9 mouse cellular contexts compared by ENCODE assay signal in the genomic region with DNA sequence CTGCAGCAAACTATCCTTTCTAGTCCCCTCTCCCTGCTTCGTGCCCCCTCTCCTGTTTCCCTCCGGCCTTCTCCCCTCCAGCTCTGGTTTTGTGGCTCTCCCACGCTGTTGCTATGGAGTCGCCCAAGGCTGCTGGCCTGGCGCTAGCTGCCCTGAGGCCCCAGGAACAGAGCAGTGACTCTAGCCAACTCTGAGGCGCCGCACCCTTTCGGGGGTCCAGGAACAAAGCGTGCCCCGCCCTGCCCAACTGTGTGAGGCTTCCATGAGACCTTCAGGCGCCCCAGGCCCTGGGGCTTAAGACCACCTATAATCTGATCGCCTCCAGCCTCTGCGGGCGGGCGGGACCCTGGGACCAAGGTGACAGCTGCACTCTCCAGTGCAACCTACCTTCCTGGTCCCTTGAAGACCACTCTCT.
DNase-seq lines count a peak whose midpoint lies in the region; ATAC-seq lines count a peak whose summit lies in the region.
"Had no signal": no experiment of that assay in that cellular context is flagged by ENCODE, and none has a peak within 500 bp of the region (broad histone marks: within the 10 kb centered on the region; RNA-seq: fewer than 3 reads in every experiment).

No protein-coding gene starts in this region.

- DNase-seq in kidney, adult 8-10 months = no peak
- peak; percentile 75 to 79 for DNase-seq in adrenal gland, postnatal 36 days
- DNase-seq in gastrocnemius, postnatal 25 days = peak; percentile 15
- DNase-seq in testis, postnatal 10 days (ENCODE audit: low spot score) = peak; percentile 79
- DNase-seq in frontal cortex, postnatal 14 days (ENCODE audit: low spot score in 2 of 2) = no peak

- peak; percentile 92 for ATAC-seq in kidney, embryonic 14.5 days (ENCODE audit: low FRiP score, low TSS enrichment)
- peak; percentile 57 for ATAC-seq in intestine, embryonic 16.5 days
- 0 out of 2 replicates have a peak, but pooled peaks have one; percentile 16 for ATAC-seq in megakaryocyte progenitor cell, adult 5-6 weeks (replicated peaks; ENCODE audit: poor library complexity)

- peak overlapping the region; percentile 55 for H3K4me3 ChIP-seq in kidney, embryonic 14.5 days (ENCODE audit: low read length)
- H3K4me3 ChIP-seq in intestine, embryonic 16.5 days (ENCODE audit: low read length) = peak overlapping the region; percentile 55

- no peaks in the 10 kb centered on the region for H3K36me3 ChIP-seq in kidney, embryonic 14.5 days (ENCODE audit: control insufficient read depth, insufficient read depth, low read length)
- H3K36me3 ChIP-seq in intestine, embryonic 16.5 days (ENCODE audit: control insufficient read depth, insufficient read depth, low read length) = no peaks in the 10 kb centered on the region
- H3K36me3 ChIP-seq: G1E had no signal

- peak overlapping the region; percentile 95 for H3K4me2 ChIP-seq in kidney, embryonic 14.5 days (replicated peaks; ENCODE audit: low read depth, low read length)
- H3K4me2 ChIP-seq in intestine, embryonic 16.5 days (ENCODE audit: low read depth, low read length) = peak overlapping the region; percentile 96

- no peaks in the 10 kb centered on the region for H3K9me3 ChIP-seq in kidney, embryonic 14.5 days (ENCODE audit: control insufficient read depth, low read length)
- H3K9me3 ChIP-seq in intestine, embryonic 16.5 days (ENCODE audit: control insufficient read depth, low read length) = no peaks in the 10 kb centered on the region
- H3K9me3 ChIP-seq: G1E had no signal

- peak overlapping the region; percentile 55; the same call in 1 of the 2 replicates for H3K9ac ChIP-seq in kidney, embryonic 14.5 days (ENCODE audit: low read depth, low read length)
- H3K9ac ChIP-seq in intestine, embryonic 16.5 days (ENCODE audit: low read depth, low read length) = peak overlapping the region; percentile 67

- peaks cover 10% of the 10 kb centered on the region for H3K4me1 ChIP-seq in kidney, embryonic 14.5 days (ENCODE audit: control insufficient read depth, insufficient read depth, low read length)
- peaks cover 7% of the 10 kb centered on the region for H3K4me1 ChIP-seq in intestine, embryonic 16.5 days (ENCODE audit: control insufficient read depth, insufficient read depth, low read length)

- WGBS in kidney, embryonic 14.5 days = 3% methylated on average over 15 of the region's 15 CpGs
- WGBS in intestine, embryonic 16.5 days = 8% methylated on average over 15 of the region's 15 CpGs

- peaks cover 3% of the 10 kb centered on the region; the same call in 1 of the 2 replicates for H3K27me3 ChIP-seq in kidney, embryonic 14.5 days (ENCODE audit: control insufficient read depth, insufficient read depth, low read length)
- 0 out of 2 replicates have a peak, but pooled peaks cover 2% of the 10 kb centered on the region for H3K27me3 ChIP-seq in intestine, embryonic 16.5 days (replicated peaks; ENCODE audit: control insufficient read depth, insufficient read depth, low read length)

- peak overlapping the region; percentile 42; the same call in 1 of the 2 replicates for H3K27ac ChIP-seq in kidney, embryonic 14.5 days (ENCODE audit: low read depth, low read length)
- no peak overlapping the region for H3K27ac ChIP-seq in intestine, embryonic 16.5 days (ENCODE audit: low read length)

Comparison
In these comparisons a context has a peak if more than half of its experiments do, and no peak if none do; other contexts are left out.
1. ATAC-seq: peak in every context shown above with its lines; median percentile 92 in kidney, embryonic 14.5 days; 57 in intestine, embryonic 16.5 days; 16 in megakaryocyte progenitor cell, adult 5-6 weeks.
2. DNase-seq: peak in adrenal gland, postnatal 36 days (2 of 2), gastrocnemius, postnatal 25 days (single experiment) and testis, postnatal 10 days (single experiment); none in kidney, adult 8-10 months (0 of 2) and frontal cortex, postnatal 14 days (0 of 2).